Mouse (Mus musculus) kidney, adult 2 months (tissue): ENCODE measurements around the gene Zbtb4. TPM values are rescaled to one million over a fixed set of nuclear protein-coding genes. Genes with fewer than 3 reads are reported as not detected.

Experiments
- DNase-seq: peaks from one replicate; pipeline ENCODE4 v3.0.0; 2021
- H3K27ac ChIP-seq: fragments of 200-500 bp; 2 replicates; pipeline ENCODE4 v1.5.1; 2012; ENCODE audit warnings: low read depth, low read length, control low read depth, inconsistent platforms; ENCODE audit not compliant: insufficient read depth
- H3K27me3 ChIP-seq: fragments of 200-500 bp; replicated peaks from 2 replicates; pipeline ENCODE4 v1.6.1; 2012; ENCODE audit warnings: mild to moderate bottlenecking, moderate library complexity, low read length, inconsistent platforms; ENCODE audit not compliant: control insufficient read depth, insufficient read depth
- H3K36me3 ChIP-seq: fragments of 200-500 bp; 2 replicates; pipeline ENCODE4 v1.6.1; 2012; ENCODE audit warnings: mild to moderate bottlenecking, moderate library complexity, low read length, inconsistent platforms; ENCODE audit not compliant: control insufficient read depth, insufficient read depth
- H3K4me1 ChIP-seq: fragments of 200-500 bp; 2 replicates; pipeline ENCODE4 v1.6.1; 2011; ENCODE audit warnings: low read length; ENCODE audit not compliant: control insufficient read depth, insufficient read depth
- H3K4me3 ChIP-seq: fragments of 200-500 bp; 2 replicates; pipeline ENCODE4 v1.5.1; 2011; ENCODE audit warnings: mild to moderate bottlenecking, low read depth, low read length, control low read depth; ENCODE audit not compliant: insufficient read depth
- CTCF ChIP-seq: fragments of 200-500 bp; conservative IDR thresholded peaks from 2 replicates; pipeline ENCODE4 v1.5.1; 2011; ENCODE audit warnings: low read depth, mild to moderate bottlenecking, control low read depth, low read length, moderate library complexity, mixed read lengths; ENCODE audit not compliant: insufficient read depth, insufficient read length
- POLR2A ChIP-seq: fragments of 200-500 bp; IDR thresholded peaks from one replicate; pipeline ENCODE4 v1.6.1; 2011; ENCODE audit warnings: low read depth, low read length, control low read depth
- WGBS: fragments of 180-500 bp; shearing (Covaris S2); methylation state at CpG from one replicate; pipeline ENCODE4 v1.1.7; 2018; 5-methylcytosine and 5-hydroxymethylcytosine counted together
- polyA plus RNA-seq: library from polyadenylated mRNA; depleted of rRNA; stranded (reverse); fragments of >200 nt; gene quantifications from 2 replicates; pipeline ENCODE4 v1.2.3, GENCODE M21; 2012

Zbtb4 gene
- polyA plus RNA-seq, 1 experiment, result 22.3 TPM

DNA sequence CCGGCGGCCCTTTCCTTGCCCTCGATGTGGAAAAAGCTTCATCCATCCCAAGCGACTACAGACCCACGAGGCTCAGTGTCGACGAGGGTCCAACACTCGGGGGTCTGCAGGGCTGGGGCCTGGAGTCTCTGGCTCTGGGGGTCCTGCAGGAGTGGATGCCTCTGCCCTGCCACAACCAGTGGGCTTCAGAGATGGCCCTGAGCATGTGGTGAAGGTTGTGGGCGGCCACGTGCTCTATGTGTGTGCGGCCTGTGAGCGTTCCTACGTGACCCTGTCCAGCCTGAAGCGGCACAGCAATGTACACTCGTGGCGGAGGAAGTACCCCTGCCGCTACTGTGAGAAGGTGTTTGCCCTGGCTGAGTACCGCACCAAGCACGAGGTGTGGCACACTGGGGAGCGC is 10.8 kb downstream of the Zbtb4 start:
- Histone ChIP-seq H3K27ac (no peak overlapping the region), H3K4me1 (no peaks in the 10 kb centered on the region), H3K36me3 (no peaks in the 10 kb centered on the region), H3K27me3 (no peaks in the 10 kb centered on the region), H3K4me3 (no peak overlapping the region)
- WGBS, result 90% methylated on average over 20 of the region's 20 CpGs
- no peak for TF ChIP-seq POLR2A
- TF ChIP-seq CTCF, result no peak
- no peak for DNase-seq

DNA sequence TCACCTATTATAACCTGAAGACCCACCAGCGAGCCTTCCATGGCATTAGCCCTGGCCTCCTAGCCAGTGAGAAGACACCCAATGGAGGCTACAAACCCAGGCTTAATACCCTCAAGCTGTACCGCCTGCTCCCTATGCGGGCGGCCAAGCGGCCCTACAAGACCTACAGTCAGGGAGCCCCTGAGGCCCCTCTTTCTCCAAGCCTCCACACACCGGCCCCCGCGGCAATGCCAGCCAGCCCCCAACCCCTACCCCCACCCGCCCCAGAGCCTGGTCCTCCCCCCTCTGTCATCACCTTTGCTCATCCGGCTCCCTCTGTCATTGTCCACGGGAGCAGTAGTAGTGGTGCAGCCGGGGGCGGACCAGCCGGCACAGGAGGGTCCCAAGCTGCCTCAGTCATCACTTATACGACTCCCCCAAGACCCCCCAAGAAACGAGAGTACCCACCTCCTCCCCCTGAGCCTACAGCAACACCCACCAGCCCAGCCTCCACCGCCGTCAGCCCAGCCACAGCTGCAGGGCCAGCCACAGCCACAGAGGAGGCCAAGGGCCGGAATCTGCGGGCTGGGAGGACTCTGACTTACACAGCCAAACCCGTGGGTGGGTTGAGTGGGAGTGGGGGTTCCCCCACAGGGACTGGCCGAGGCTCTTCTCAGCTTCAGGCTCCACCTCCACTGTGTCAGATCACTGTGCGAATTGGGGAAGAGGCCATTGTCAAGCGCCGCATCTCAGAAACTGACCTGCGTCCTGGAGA is 12.0 kb downstream of the Zbtb4 start:
- 64% methylated on average over 26 of the region's 26 CpGs for WGBS
- Histone ChIP-seq H3K4me3 (no peak overlapping the region), H3K36me3 (no peaks in the 10 kb centered on the region), H3K4me1 (no peaks in the 10 kb centered on the region), H3K27ac (no peak overlapping the region), H3K27me3 (no peaks in the 10 kb centered on the region)
- TF ChIP-seq CTCF (no peak), POLR2A (no peak)
- DNase-seq, result no peak

DNA sequence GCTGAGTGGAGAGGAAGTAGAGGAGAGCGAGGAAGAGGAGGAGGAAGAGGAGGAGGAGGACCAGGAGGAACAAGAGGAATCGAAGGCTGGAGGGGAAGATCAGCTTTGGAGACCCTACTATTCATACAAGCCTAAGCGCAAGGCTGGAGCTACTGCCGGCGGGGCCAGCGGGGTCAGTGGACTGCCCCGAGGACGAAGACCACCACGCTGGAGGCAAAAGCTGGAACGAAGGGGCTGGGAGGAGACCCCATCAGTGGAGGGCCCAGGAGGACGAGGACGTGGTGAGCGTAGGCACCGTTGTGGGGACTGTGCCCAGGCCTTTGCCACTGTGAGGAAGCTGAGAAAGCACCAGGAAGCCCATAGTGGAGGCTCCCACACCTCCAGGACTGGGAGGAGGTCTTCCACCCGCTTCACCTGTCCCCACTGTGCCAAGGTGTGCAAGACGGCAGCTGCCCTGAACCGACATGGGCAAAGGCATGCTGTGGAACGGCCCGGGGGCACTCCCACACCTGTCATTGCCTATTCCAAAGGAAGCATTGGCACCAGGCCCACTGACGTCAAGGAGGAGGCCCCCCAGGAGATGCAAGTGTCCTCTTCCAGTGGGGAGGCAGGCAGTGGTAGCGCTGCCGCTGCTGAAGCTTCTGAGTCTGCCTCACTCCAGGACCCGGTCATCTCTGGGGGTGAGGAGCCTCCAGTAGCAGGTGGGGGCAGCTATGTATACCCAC is 12.7 kb downstream of the Zbtb4 start:
- no peaks in the 10 kb centered on the region for H3K4me1 ChIP-seq
- H3K27ac ChIP-seq, result no peak overlapping the region
- 68% methylated on average over 23 of the region's 23 CpGs for WGBS
- no peak for DNase-seq
- no peak overlapping the region for H3K4me3 ChIP-seq
- H3K27me3 ChIP-seq, result no peaks in the 10 kb centered on the region
- TF ChIP-seq CTCF (no peak), POLR2A (no peak)
- no peaks in the 10 kb centered on the region for H3K36me3 ChIP-seq

DNA sequence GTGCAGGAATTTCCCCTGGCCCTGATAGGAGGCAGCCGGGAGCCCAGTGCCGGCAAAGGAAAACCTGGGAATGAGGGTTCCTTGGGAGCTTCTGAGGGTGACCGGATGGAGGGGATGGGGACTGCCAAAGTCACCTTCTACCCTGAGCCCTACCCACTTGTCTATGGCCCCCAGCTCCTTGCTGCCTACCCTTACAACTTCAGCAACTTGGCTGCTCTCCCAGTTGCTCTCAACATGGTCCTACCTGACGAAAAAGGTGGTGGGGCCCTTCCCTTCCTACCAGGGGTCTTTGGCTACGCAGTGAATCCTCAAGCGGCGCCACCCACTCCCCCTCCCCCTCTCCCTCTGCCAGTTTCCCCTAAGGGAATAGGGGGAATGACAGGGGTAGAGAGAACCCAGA is 13.3 kb downstream of the Zbtb4 start:
- Histone ChIP-seq H3K36me3 (no peaks in the 10 kb centered on the region), H3K27ac (no peak overlapping the region), H3K4me3 (no peak overlapping the region), H3K4me1 (no peaks in the 10 kb centered on the region), H3K27me3 (no peaks in the 10 kb centered on the region)
- no peak for DNase-seq
- no peak for TF ChIP-seq POLR2A
- TF ChIP-seq CTCF, result no peak
- WGBS, result 58% methylated on average over 7 of the region's 7 CpGs

DNA sequence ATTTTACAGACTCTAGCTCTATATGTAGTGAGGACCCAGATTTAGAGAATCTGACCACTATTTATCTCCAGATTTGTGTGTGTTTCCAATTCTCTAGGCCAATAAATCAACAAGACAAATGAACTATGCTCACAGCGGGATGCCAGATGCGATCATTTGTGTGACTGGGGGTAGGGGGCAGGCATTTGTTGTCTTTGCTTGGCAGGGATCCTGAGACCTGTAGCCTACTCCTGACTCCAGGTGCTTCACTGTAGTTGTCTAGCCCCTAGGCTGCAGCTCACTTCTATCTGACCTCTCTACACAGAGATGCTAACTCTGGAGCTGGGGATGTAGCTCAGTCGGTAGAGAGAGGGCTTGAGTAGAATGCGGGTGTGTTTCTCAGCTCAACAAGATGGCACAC is 16.1 kb downstream of the Zbtb4 start:
- no peaks in the 10 kb centered on the region for H3K36me3 ChIP-seq
- WGBS, result 39% methylated on average over 4 of the region's 4 CpGs
- H3K27me3 ChIP-seq, result no peaks in the 10 kb centered on the region
- no peak overlapping the region for H3K27ac ChIP-seq
- TF ChIP-seq CTCF (no peak), POLR2A (no peak)
- H3K4me3 ChIP-seq, result no peak overlapping the region
- peaks cover 5% of the 10 kb centered on the region; the same call in 1 of the 2 replicates for H3K4me1 ChIP-seq
- DNase-seq, result no peak

DNA sequence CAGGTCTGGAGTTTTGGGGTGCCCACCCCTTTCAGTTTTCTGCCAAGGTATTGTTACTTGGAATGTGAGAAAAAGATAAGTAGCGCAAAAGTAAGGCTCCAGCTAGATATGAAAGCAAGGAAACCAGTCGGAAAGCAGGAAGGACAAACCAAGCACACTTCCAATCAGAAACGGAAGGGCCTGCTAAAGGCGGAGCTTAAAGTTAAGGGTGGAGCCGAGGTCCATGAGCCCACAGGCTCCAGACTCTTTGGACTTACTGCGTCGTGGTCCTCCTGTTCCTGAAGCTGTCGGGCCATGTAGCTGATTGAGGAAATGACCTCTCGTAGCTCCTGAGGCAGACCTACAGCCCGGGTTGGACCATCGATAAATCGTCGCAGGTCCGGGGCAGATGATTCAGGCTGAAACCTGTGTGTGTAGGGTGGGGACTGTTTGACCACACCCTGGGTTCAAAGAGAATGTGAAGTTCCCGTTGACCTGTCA is 19.1 kb downstream of the Zbtb4 start:
- TF ChIP-seq CTCF (no peak), POLR2A (no peak)
- Histone ChIP-seq H3K4me3 (peak overlapping the region; percentile 36; the same call in 1 of the 2 replicates), H3K27me3 (no peaks in the 10 kb centered on the region), H3K27ac (no peak overlapping the region), H3K36me3 (no peaks in the 10 kb centered on the region), H3K4me1 (peaks cover 5% of the 10 kb centered on the region; the same call in 1 of the 2 replicates)
- peak; percentile 65 for DNase-seq
- WGBS, result 43% methylated on average over 15 of the region's 15 CpGs

DNA sequence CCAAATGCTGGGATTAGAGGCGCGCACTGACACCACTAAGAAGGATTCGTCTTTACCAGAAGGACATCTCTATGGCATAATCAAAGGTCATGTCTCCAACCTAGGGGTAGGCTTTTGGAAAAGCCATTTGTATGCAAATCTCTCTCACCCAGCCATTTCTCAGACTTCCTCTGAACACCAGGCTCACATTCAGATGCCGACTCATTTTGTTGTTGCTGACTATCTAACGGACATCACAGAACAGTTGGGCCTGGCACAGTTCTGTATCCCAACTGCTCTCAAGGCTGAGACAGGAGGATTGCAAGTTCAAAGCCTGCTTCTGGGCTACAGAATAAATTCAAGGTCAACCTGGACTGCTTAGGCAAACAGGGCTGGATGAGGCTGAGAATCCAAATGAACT is 21.6 kb downstream of the Zbtb4 start:
- Histone ChIP-seq H3K27me3 (no peaks in the 10 kb centered on the region), H3K36me3 (no peaks in the 10 kb centered on the region), H3K4me3 (no peak overlapping the region), H3K27ac (no peak overlapping the region), H3K4me1 (peaks cover 5% of the 10 kb centered on the region; the same call in 1 of the 2 replicates)
- no peak for TF ChIP-seq POLR2A
- no peak for TF ChIP-seq CTCF
- WGBS, result 86% methylated on average over 5 of the region's 5 CpGs
- DNase-seq, result no peak
